Mouse (Mus musculus): ENCODE measurements around the gene Fkbp8.

DNA sequence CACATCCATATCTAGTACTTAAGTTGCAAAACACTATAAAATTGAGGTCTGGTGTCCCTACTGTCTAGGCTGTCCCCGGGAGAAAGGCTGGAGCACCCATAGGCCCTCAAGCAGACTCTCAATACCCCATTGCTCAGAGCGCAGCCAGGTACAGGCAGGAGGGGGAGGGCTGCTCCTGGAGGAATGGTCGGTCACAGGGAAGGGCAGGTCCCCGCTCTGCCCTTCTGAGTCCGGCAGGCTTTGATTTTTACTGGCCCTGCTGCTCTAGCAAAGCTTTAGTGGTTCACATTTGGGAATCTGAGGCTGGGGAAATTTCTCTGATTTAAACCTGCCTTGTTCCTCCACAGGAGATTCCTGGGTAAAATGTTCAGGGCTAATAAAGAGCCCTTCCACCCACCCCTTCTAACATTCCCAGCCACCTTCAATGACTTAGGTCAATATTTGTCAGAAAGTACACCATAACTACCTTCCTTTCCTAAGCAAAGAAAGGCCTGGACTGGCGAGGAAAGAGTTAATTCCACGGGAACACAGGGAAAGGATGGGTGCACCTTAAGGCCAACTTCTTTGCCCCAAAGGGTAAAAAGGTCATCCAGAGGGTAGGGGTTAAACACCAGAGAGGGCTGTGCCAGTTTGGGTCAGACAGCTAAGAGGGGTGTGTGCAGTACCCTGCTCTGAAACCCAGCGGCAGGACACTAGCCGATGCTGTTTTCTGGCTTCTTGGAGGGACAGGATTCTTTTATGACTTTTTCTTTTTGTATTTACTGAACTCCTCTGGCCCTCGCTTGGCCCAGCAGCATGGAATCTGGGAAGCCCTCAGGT lies 37.3 kb upstream of the Fkbp8 start:
- TF ChIP-seq CTCF (conservative IDR thresholded peaks at IDR 0.05; ENCODE audit: low read length) (no peak), POU5F1 (IDR thresholded peaks at IDR 0.05; ENCODE audit: borderline replicate concordance, low read length) (no peak)

All from E14TG2a.4 (cell line).